Mouse (Mus musculus) thymus, postnatal 0 days (tissue): ENCODE measurements around the gene Gm13124. TPM values are rescaled to one million over a fixed set of nuclear protein-coding genes. Genes with fewer than 3 reads are reported as not detected.
"Not testable (repeated sequence)": the region's sequence is repeated elsewhere in the genome, so short reads cannot be mapped to it uniquely, and the experiment has no call there.

Experiments
- DNase-seq: peaks from one replicate; pipeline ENCODE4 v3.0.0-alpha.2; 2015; ENCODE audit warnings: low spot score
- polyA plus RNA-seq: library from polyadenylated mRNA; unstranded; fragments of >200 nt; fragmentation: Nextera tagmentation; extraction: Ambion mirVana; gene quantifications from 2 replicates; pipeline ENCODE4 v1.2.1, GENCODE M21; 2015

The Gm13124 gene
- polyA plus RNA-seq: not detected in 2 replicates

- DNase-seq: no peak
Observed at GRCm38 (mm10) chr4:144565034-144565433, at the start of gene Gm13124. TSS of gene Gm13124 (minus strand) at chr4:144565134.

DNA sequence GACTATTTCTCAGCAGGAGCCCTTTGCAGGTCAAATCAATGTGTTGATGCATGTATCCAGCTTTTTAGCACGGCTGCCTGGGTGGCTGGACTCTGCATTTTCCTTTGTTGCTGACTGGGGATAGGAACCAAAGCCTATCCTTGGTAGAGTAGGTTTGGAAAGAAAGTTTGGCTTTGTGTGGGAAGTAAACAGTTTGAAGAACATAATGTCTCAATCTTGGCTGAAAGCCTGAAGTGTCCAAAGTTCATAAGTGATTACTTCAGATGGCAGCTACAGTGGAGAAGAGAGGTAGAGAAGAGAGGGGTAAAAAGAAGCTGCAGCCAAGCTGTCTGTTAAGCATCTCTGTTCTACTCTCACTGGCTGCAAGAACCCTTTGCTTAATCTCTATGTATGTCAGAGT lies 49.7 kb upstream of the Gm13124 start:
- no peak for DNase-seq

- DNase-seq: no peak
Observed at GRCm38 (mm10) chr4:144613407-144613806, 48.5 kb upstream of the Gm13124 start, which contains the start of gene Aadacl4. TSS of gene Aadacl4 (plus strand) at chr4:144613707.

DNA sequence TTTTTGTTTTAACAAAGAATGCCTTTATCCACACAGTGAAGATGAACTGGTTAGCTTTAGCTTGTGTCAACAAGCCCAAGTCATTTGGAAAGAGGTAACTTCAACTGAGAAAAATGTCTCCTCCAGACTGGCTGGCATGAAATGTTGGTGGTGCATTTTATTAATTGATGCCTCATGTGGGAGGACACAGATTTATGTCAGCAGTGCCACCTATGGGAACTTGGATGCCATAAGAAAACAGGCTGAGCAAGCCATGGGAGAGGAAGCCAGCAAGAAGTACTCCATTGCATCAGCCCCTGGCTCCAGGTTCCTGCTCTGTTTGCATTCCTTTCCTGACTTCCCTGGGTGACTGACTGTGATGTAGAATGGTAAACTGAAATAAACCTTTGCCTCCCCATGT lies 27.9 kb upstream of the Gm13124 start:
- DNase-seq: no peak

DNA sequence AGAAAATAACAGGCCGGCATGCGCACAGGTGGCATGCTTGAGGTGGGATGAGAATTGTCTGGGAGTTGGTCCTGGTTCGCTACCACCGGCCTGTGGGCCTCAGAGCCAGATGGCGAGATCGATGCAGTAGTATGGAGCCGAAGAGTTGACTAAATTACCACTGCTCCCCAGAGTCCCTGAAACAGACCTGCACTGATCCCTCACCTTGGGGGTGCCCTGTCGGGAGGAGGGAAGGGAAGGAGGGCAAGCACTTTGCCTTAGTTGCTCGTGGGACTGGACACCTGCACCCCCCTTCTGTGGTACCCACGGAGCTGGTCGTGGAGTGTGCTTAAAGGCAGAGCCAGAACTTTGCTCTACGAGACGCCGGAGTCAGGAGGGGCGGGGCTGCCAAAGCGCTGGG lies 21.3 kb upstream of the Gm13124 start:
- DNase-seq: not testable (repeated sequence)

DNA sequence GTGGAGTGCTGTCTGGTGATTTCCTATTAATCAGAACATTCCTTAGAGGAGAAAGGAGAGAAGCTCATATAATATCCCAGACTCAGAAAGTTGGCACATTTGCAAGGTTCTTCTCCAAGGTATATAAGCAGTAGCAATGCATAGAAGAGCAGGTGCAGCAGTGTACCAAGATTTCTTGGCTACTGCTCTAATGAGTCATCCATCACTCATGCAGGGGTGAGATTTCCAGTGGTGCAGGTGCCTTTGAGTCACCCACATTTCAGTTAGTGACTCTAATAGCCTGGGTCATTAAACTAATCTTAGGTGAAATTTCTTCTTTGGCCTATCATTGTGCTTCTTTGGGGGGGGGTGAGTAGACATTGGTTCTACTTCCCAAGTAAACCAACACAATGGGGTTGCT lies 2.8 kb upstream of the Gm13124 start:
- no peak for DNase-seq

- DNase-seq: no peak
Observed at GRCm38 (mm10) chr4:144561205-144561604, 3.7 kb downstream of the Gm13124 start.

GRCm38 (mm10) chr4:144559792-144560191 lies 5.1 kb downstream of the Gm13124 start:
- DNase-seq: no peak

GRCm38 (mm10) chr4:144551156-144551555 lies 13.8 kb downstream of the Gm13124 start:
- no peak for DNase-seq

- not testable (repeated sequence) for DNase-seq
Observed at GRCm38 (mm10) chr4:144545339-144545738, 19.6 kb downstream of the Gm13124 start.

- DNase-seq: no peak
Observed at GRCm38 (mm10) chr4:144544689-144545088, 20.2 kb downstream of the Gm13124 start.

DNA sequence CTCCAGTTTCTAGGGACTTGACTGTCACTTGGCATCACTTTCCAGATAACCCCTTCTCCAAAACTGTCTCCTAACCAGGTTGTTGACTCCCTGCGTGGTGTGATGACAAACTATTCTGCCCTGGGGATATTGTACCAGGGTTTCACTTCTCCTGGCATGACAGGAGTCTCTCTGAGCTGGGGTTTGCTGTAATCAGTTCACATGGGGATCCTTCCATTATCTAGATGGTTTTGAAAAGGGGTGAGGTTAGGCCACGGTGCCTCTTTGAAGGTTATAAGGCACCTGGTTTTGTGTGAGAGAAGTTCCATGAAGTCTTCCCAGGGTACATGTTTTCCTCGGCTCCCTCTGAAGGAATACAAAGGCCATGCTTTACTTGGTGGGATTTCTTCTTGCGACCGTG lies 45.4 kb downstream of the Gm13124 start, which contains the start of gene 9430007A20Rik:
Gene 9430007A20Rik, plus strand, starts transcription at position 301 of the 400 bp plus-strand sequence.
- DNase-seq: no peak

- DNase-seq: peak; percentile 5
Observed at GRCm38 (mm10) chr4:144506518-144506917, 58.4 kb downstream of the Gm13124 start.

Other genes with a start within 250 kb of the Gm13124 start
- 0.06 TPM in 1 of 2 replicates, not detected in the other for gene Gm13128, start 234.9 kb downstream of the Gm13124 start, polyA plus RNA-seq
- not detected in 2 replicates for gene Gm13119, start 207.2 kb downstream of the Gm13124 start, polyA plus RNA-seq
- gene Pramef20, start 187.2 kb downstream of the Gm13124 start, polyA plus RNA-seq: not detected in 2 replicates
- gene Pramef12, start 156.7 kb downstream of the Gm13124 start, polyA plus RNA-seq: 0.06 and 0.09 TPM in 2 replicates
- gene 1700012P22Rik, start 126.4 kb downstream of the Gm13124 start, polyA plus RNA-seq: 0.13 TPM in 1 of 2 replicates, not detected in the other
- not detected in 2 replicates for gene Gm9944, start 111.8 kb downstream of the Gm13124 start, polyA plus RNA-seq
- gene Aadacl3, start 101.4 kb downstream of the Gm13124 start, polyA plus RNA-seq: not detected in 2 replicates
- not detected in 2 replicates for gene 9430007A20Rik, start 45.3 kb downstream of the Gm13124 start, polyA plus RNA-seq
- not detected in 2 replicates for gene Aadacl4, start 48.6 kb upstream of the Gm13124 start, polyA plus RNA-seq
- not detected in 2 replicates for gene Gm436, start 121.2 kb upstream of the Gm13124 start, polyA plus RNA-seq
- not detected in 2 replicates for gene Gm13178, start 156.3 kb upstream of the Gm13124 start, polyA plus RNA-seq
- gene Gm438, start 221.4 kb upstream of the Gm13124 start, polyA plus RNA-seq: not detected in 2 replicates